Mouse (Mus musculus): Measurements from ENCODE around the gene Acan.

Acan gene

GRCm38 (mm10) chr7:79053383-79053889 is at the start of gene Acan:
Acan (plus strand) TSS chr7:79053483.
- DNase-seq = no peak

DNA sequence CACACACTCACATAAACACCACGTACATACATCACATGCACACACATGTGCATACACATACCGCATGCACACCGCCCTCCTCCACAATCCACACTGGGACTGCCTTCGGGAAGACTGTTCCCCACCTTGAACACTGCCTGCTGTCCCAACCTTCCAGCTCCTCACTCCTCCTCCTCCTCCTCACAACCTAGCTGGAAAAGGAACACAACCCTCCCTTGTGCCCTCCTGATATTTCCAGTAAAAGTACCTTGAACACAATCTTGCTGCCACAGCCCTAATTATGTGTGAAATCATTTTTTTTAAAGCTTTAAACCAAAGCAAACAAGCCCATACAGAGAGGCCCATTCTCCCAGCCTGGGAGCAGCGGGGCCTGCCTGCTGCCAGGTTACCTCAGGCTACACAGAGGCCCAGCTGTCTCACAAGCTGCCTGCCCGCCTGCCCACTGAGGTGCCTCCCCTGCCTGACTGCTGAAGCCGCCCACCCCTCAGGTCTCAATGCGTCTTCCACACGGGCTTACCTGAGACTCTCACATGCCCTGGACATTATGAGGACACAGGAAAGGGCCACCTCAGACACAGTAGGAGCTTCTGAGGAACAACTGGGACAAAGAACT is 31.9 kb upstream of the Acan start:
- DNase-seq = no peak

DNA sequence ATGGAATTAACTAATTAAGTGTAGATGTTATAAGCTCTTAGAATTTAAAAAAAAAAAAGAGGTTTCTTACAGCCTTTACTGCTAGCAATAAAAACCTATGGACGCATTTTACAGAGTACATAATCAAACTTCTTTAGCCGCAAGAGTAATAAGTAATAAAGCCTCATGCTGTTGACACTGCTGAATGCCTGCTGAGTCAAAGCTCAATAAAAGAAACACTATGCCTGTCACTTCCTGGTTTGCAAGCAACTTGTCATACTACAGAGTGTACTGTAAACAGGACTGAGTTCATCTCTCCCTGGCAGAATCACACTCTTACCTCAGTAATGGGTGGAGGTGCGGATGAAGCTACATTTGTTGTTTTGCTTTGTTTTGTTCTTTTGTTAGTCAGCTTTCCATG is 24.1 kb upstream of the Acan start:
- no peak for DNase-seq

DNA sequence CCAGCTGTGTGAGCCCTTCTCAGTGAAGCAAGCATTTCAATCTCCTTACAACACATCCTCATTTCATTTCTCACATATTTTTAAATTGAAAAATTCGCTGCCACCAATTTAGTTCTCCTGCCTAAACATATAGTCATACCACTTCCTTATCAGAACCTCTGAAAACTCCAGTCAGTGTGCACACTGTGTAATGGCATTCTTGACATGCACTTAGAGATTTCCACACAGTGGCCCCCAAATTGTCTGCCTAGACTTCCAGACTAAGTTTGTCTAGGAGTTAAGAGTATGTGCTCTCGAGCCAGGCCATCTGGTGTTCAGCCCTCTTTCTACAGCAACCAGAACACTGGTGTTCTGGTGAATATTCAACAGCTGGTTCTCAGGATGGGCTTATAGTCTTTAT is 19.5 kb upstream of the Acan start:
- DNase-seq = no peak

DNA sequence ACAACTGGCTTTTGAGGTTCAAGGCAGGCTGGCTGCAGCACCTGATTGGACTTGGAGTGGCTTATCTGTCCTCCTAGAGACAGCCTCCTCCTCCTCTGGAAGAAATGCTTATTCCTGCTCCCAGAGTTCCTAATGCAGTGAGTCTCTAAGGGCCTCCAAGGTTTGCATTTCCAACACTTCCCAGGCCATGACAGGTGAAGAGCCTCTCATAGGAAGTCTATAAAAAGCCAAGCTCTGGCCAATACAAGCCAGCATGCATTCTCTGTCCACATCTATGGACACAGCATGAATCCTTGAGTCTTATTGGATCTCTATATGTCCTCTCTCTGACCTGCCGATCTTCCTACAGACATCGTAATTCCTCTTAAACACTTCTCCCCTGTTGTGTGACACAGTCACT is 18.8 kb upstream of the Acan start:
- DNase-seq = no peak

DNA sequence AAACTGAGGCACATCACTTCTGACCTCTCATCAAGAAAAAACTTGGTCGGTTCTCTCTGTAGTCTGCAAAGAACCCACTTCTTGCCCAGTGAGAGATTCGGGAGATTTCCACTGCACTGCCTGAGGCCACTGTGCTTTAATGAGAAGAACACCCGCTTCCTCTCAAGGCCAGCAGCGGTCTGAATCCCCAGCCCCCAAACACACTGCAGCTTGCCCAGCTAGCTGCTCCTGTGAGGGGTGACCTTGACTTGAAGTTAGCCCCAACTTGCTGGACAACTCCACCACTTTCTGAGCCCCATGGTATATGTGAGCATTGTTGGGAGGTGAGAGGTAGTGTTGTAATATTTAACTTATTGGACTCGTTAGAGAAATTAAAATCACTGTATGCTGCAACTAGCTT is 1.2 kb upstream of the Acan start:
- no peak for DNase-seq

DNA sequence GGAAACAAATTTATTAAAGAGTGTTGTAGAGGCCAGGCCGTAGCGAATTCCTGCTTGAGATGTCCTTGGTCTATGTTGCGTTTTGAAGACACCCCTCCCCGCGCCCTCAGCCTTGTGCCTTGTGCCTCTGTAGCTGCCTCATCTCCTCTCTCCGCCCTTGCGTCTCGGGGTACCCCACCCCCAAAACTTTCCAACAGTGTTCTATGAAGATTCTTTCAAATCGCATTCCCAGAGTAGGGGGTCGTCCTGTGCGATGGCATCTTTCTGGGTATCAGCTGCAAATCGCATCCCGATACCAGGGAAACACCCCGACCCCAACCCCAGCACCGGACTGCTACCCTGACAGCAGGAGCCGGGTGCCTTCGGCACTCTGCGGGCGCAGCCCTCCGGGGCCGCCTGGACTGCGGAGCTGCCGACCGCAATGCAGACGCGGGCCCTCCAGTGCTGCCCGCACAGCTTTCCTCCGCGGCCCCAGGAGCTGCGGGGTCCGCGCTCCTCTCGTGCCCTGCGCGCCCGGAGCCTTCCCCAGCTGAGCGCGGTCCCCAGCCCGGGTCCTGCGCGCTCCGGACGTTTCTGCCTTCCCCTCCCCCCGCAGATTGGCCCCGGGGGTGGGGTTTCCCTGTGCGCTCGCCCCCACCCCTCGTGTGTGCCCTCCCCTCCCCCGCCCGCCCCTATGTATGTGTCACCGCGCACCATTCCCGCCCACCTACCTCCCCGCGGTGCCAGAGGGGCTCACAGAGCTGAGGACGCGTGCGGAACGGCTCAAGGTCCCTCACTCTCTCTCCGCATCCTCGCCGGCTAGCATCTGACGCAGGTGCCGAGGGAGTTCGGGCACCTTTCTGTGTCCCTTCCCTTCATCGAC is 531 bp upstream of the Acan start:
- peak; percentile 7 for DNase-seq

DNA sequence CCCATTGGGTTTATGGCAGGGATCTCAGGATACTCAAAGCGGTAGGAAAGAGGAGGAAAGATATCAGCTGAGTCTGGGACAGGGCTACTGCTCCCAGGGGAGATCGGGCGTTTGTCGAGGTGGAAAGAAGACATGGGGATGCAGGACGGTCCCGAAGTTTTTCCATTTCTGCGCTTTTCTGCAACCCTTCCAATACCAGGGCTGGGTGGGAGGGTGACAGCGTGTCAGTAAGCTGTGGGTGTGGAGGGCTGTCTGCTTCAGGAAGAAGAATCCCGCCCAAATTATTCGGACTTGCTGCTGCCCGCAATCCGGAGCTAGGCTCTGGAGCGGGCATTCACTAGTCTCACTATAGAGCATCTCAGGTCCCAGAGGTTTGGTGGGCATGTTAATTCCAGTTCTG is 828 bp downstream of the Acan start:
- DNase-seq = no peak

- no peak for DNase-seq
Observed at GRCm38 (mm10) chr7:79058546-79058945, 5.3 kb downstream of the Acan start.

- no peak for DNase-seq
Observed at GRCm38 (mm10) chr7:79067466-79067865, 14.2 kb downstream of the Acan start.

DNA sequence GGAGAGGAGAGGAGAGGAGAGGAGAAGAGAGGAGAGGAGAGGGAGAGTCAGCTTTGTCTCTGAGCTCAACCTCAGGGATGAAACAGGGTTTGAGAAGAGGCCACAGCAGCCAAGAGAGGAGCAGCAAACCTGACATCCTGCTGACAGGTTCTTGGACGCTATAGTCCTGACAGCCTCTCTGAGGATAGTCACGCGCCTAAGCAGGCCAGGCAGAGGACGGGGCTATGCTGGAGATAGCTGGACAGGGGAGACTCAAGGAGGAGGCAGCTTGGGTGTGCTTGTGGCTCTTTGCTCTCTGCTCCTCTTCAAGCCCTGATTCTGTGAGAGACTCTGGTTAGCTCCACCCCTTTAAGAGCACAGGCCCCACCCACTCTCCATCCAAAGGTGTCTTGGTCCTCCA is 14.9 kb downstream of the Acan start:
- no peak for DNase-seq

- no peak for DNase-seq
Observed at GRCm38 (mm10) chr7:79079212-79079611, 25.9 kb downstream of the Acan start.

DNA sequence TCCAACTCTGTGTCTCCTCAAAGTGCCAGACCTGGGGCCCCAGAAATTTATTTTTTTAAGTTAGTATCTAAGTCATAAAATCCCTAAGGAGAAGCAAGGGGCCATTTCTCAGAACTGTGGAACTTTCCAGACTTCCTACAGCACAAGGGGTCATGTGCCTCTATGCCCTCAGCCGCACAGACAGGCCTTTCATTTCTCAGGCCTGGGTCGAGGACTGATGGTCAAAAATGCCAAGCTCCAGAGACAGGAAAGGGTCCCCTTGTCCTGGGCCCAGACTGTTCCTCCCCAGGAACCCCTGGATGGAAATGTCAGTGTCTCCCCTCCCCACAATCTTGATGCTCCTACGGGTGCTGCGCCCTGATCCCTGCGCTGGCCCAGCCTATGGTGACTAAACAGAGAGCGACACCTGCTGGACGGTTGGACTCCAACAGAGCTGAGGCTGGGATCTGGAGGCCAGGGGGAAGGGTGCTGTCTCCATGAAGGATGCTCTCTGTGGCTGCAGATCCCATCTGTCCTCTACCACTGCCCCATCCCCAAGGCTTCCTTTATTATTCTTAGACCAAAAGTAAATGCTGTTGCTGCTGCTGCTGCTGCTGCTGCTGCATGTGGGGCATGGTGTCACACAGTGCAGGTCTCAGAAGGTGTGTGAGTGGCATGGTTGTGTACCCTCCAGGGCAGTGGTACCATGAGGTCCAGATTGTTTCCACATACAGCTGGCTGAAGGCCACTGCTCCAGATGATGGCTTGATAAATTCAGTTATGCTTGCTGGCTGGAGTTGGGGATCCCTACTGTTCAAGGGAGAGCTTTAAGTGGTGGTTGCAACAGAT is 27.5 kb downstream of the Acan start:
- peak; percentile 59 for DNase-seq

DNA sequence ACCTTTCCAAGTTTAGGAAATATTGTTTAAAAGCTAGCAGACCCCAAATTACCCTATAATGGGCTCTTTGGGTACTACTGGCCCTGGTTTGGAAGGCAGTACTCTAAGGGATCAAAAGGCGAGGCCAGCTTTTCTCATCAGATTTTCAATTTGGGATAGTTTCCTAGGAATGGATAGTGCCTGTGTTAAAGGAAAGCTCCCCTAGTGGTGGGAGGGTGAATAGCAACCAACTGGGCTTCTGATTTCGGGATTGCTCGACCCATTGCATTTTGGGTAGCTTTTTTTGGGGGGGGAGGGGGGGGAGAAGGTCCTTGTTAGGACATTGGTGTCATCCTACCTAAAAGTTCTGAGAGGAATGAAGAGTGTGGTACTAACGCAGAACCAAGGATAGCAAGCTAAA is 35.8 kb downstream of the Acan start:
- no peak for DNase-seq

GRCm38 (mm10) chr7:79096492-79096891 is 43.2 kb downstream of the Acan start:
- no peak for DNase-seq

- no peak for DNase-seq
Observed at GRCm38 (mm10) chr7:79113848-79114247, 60.6 kb downstream of the Acan start.

GRCm38 (mm10) chr7:79123465-79123864 is 70.2 kb downstream of the Acan start:
- DNase-seq = peak; percentile 16

- DNase-seq = no peak
Observed at GRCm38 (mm10) chr7:79129883-79130282, 76.6 kb downstream of the Acan start.

DNA sequence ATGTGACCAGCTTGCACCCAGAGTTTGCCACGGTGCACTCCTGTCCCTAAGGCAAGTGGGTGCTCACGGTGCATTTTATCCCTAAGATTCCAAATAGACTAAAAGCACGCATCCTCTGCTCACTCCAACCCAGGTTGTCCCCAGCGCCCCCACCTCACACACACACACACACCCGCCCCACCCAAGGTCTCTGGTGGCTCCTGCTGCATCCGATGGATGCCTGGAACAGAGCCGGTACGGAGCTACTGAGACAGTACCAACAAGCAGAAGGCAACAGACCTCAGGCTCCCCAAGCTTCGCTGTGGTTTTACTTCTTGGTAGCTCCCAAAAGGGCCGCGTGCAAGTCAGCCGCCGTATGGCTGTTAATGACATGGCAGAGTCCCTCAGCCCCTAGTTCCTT is 77.1 kb downstream of the Acan start:
- DNase-seq = no peak

GRCm38 (mm10) chr7:79130843-79131444 is 77.7 kb downstream of the Acan start, which contains the start of gene Hapln3:
Hapln3 (minus strand) TSS chr7:79131018.
- DNase-seq = no peak

DNA sequence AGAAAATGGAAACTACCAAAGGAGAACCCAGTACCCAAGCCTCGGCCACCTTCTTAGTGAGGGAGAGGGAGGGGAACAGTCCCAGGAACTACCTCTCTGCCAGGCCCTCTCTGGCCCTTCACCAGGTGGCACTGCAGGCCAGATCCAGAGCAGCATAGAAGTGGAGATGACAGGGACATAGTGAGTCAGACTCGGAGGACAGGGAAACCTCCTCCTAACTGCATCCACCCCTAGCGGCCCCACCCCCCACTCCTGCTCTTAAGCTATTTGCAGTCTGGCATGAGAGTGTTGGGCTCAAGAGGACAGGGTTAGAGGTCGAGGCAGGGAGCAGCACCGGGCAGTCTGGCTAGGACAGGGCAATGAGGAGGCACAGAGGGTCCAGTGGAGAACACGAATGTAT is 80.1 kb downstream of the Acan start:
- DNase-seq = no peak

- no peak for DNase-seq
Observed at GRCm38 (mm10) chr7:79139328-79139824, 86.1 kb downstream of the Acan start.
